Mouse (Mus musculus): ENCODE measurements around the gene Taar7b. TPM values are rescaled to one million over a fixed set of nuclear protein-coding genes. Genes with fewer than 3 reads are reported as not detected.

The Taar7b gene
- not detected in 2 replicates for polyA plus RNA-seq (2012; rRNA removed)

- H3K4me3 ChIP-seq (ENCODE audit: insufficient read depth, low read depth, low read length): no peak within 1 kb of the TSS
- H3K36me3 ChIP-seq (ENCODE audit: control insufficient read depth, insufficient read depth, low read length): no peaks in the 10 kb centered on the region
- no peaks in the 10 kb centered on the region for H3K27me3 ChIP-seq (replicated peaks; ENCODE audit: control insufficient read depth, insufficient read depth, low read length)
- no peak for DNase-seq
- 73% methylated on average over 1 of the region's 1 CpGs for WGBS
- no peak within 1 kb of the TSS for H3K27ac ChIP-seq (ENCODE audit: insufficient read depth, low read depth, low read length)
- TF ChIP-seq CTCF (conservative IDR thresholded peaks at IDR 0.05; ENCODE audit: insufficient read depth, insufficient read length, low read depth, low read length) (no peak), POLR2A (IDR thresholded peaks at IDR 0.05; ENCODE audit: low read depth, low read length) (no peak)
- H3K4me1 ChIP-seq (ENCODE audit: control insufficient read depth, insufficient read depth, low read length): no peaks in the 10 kb centered on the region
Observed at GRCm38 (mm10) chr10:23999639-24000038, at the start of gene Taar7b. Gene Taar7b, plus strand, starts transcription at chr10:23999939.

DNA sequence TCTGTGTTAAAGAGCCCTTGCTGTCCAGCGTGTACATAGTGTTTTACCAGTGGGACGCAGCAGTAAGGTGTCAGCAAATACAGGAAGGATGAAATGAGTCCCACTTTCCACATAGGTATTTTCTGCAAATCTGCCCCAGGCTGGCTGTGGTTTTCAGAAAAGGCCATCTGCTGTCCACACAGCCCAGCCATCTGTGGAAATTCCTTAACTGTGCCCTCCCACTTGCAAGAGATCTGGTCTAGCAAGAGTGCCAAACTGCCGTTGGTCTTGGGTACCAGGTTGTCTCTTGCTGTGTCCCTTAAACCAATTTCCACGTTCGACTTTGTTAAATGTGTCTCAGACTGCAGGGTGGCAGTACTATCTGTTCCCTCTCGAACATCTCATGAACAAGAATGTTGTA is 48.0 kb upstream of the Taar7b start:
- WGBS: 75% methylated on average over 6 of the region's 6 CpGs
- TF ChIP-seq CTCF (conservative IDR thresholded peaks at IDR 0.05; ENCODE audit: insufficient read depth, insufficient read length, low read depth, low read length) (no peak), POLR2A (IDR thresholded peaks at IDR 0.05; ENCODE audit: low read depth, low read length) (no peak)
- DNase-seq: no peak
- H3K4me1 ChIP-seq (ENCODE audit: control insufficient read depth, insufficient read depth, low read length): no peaks in the 10 kb centered on the region
- no peak overlapping the region for H3K4me3 ChIP-seq (ENCODE audit: insufficient read depth, low read depth, low read length)
- no peaks in the 10 kb centered on the region for H3K36me3 ChIP-seq (ENCODE audit: control insufficient read depth, insufficient read depth, low read length)
- no peak overlapping the region for H3K27ac ChIP-seq (ENCODE audit: insufficient read depth, low read depth, low read length)
- no peaks in the 10 kb centered on the region for H3K27me3 ChIP-seq (replicated peaks; ENCODE audit: control insufficient read depth, insufficient read depth, low read length)

DNA sequence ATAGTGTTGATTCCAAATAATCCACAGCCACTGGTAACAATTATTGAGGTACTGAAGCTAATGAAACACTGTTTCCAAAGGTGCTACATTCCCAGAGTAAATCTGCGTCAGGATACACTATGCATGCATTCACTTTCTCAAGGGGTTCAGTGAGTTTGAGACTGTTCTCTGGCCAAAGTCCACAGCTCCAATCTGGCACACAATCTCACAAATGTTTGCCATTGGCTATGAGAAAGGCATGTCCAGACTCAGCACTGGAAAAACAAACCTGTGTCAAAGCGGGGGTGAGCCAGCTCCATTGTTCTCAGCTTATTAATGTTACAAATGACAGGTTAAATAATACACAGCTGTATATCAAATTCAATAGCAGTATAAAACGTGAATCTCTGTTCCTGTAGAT is 40.7 kb upstream of the Taar7b start:
- DNase-seq: peak; percentile 82
- 20% methylated on average over 3 of the region's 3 CpGs for WGBS

GRCm38 (mm10) chr10:23960444-23960915 is 39.3 kb upstream of the Taar7b start, which contains the start of gene Taar4:
Gene Taar4, plus strand, starts transcription at chr10:23960494.
- no peak within 1 kb of the TSS for H3K27ac ChIP-seq (ENCODE audit: insufficient read depth, low read depth, low read length)
- WGBS: 94% methylated on average over 13 of the region's 13 CpGs

More for the DNA sequence above, 40.7 kb upstream of the Taar7b start:
- TF ChIP-seq CTCF (conservative IDR thresholded peaks at IDR 0.05; ENCODE audit: insufficient read depth, insufficient read length, low read depth, low read length) (no peak), POLR2A (IDR thresholded peaks at IDR 0.05; ENCODE audit: low read depth, low read length) (no peak)
- H3K27me3 ChIP-seq (replicated peaks; ENCODE audit: control insufficient read depth, insufficient read depth, low read length): no peaks in the 10 kb centered on the region
- H3K36me3 ChIP-seq (ENCODE audit: control insufficient read depth, insufficient read depth, low read length): no peaks in the 10 kb centered on the region
- no peak overlapping the region for H3K4me3 ChIP-seq (ENCODE audit: insufficient read depth, low read depth, low read length)
- no peak overlapping the region for H3K27ac ChIP-seq (ENCODE audit: insufficient read depth, low read depth, low read length)
- H3K4me1 ChIP-seq (ENCODE audit: control insufficient read depth, insufficient read depth, low read length): no peaks in the 10 kb centered on the region

GRCm38 (mm10) chr10:23963444-23963843 is 36.3 kb upstream of the Taar7b start:
- H3K27me3 ChIP-seq (replicated peaks; ENCODE audit: control insufficient read depth, insufficient read depth, low read length): no peaks in the 10 kb centered on the region
- no peaks in the 10 kb centered on the region for H3K36me3 ChIP-seq (ENCODE audit: control insufficient read depth, insufficient read depth, low read length)
- 35% methylated on average over 3 of the region's 3 CpGs for WGBS
- no peaks in the 10 kb centered on the region for H3K4me1 ChIP-seq (ENCODE audit: control insufficient read depth, insufficient read depth, low read length)
- TF ChIP-seq POLR2A (IDR thresholded peaks at IDR 0.05; ENCODE audit: low read depth, low read length): no peak
- no peak for TF ChIP-seq CTCF (conservative IDR thresholded peaks at IDR 0.05; ENCODE audit: insufficient read depth, insufficient read length, low read depth, low read length)
- DNase-seq: no peak
- H3K27ac ChIP-seq (ENCODE audit: insufficient read depth, low read depth, low read length): no peak overlapping the region
- no peak overlapping the region for H3K4me3 ChIP-seq (ENCODE audit: insufficient read depth, low read depth, low read length)

More at GRCm38 (mm10) chr10:23960444-23960915, 39.3 kb upstream of the Taar7b start, which contains the start of gene Taar4:
- Histone ChIP-seq H3K27me3 (replicated peaks; ENCODE audit: control insufficient read depth, insufficient read depth, low read length) (no peaks in the 10 kb centered on the region), H3K4me1 (ENCODE audit: control insufficient read depth, insufficient read depth, low read length) (no peaks in the 10 kb centered on the region), H3K4me3 (ENCODE audit: insufficient read depth, low read depth, low read length) (no peak within 1 kb of the TSS), H3K36me3 (ENCODE audit: control insufficient read depth, insufficient read depth, low read length) (no peaks in the 10 kb centered on the region)
- DNase-seq: no peak
- TF ChIP-seq CTCF (conservative IDR thresholded peaks at IDR 0.05; ENCODE audit: insufficient read depth, insufficient read length, low read depth, low read length) (no peak), POLR2A (IDR thresholded peaks at IDR 0.05; ENCODE audit: low read depth, low read length) (no peak)

DNA sequence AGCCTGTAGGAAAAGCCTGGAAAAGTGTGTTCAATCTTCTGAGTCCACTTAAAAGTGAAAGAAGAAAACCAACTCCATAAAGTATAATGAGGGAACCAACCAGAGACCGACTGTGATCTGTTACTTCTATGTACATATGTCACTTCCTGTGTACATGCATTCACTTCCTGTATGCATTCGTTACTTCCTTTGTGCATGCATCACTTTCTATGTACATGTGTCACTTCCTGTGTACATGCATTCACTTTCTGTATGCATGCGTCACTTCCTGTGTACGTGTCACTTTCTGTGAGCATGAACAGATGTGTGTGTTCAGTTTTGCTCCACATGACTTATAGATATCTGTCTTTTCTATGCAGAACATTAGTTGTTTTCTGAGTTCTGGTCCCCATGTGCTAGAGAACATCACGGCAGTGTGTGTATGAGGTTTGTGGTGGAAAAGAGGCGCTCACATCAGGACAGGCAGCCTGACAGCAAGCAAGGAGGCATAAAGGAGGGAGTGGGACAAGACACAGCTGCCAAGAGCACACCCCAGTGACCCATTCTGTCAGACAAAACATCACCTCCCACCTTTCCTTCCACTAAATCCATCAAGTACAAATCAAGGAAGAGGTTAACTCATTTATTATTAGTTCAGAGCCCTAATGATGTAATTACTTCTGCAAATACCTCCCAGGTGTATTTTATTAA is 34.7 kb upstream of the Taar7b start:
- TF ChIP-seq POLR2A (IDR thresholded peaks at IDR 0.05; ENCODE audit: low read depth, low read length) (no peak), CTCF (conservative IDR thresholded peaks at IDR 0.05; ENCODE audit: insufficient read depth, insufficient read length, low read depth, low read length) (no peak)

GRCm38 (mm10) chr10:23970656-23971165 is 29.0 kb upstream of the Taar7b start, which contains the start of gene Taar5:
Gene Taar5, plus strand, starts transcription at chr10:23970706.
- no peak for TF ChIP-seq POLR2A (IDR thresholded peaks at IDR 0.05; ENCODE audit: low read depth, low read length)
- no peak for TF ChIP-seq CTCF (conservative IDR thresholded peaks at IDR 0.05; ENCODE audit: insufficient read depth, insufficient read length, low read depth, low read length)
- DNase-seq: no peak
- WGBS: 90% methylated on average over 11 of the region's 11 CpGs

More for the DNA sequence above, 34.7 kb upstream of the Taar7b start:
- no peak overlapping the region for H3K27ac ChIP-seq (ENCODE audit: insufficient read depth, low read depth, low read length)
- H3K4me3 ChIP-seq (ENCODE audit: insufficient read depth, low read depth, low read length): no peak overlapping the region
- no peak for DNase-seq
- no peaks in the 10 kb centered on the region for H3K36me3 ChIP-seq (ENCODE audit: control insufficient read depth, insufficient read depth, low read length)
- H3K4me1 ChIP-seq (ENCODE audit: control insufficient read depth, insufficient read depth, low read length): no peaks in the 10 kb centered on the region
- 74% methylated on average over 6 of the region's 6 CpGs for WGBS
- H3K27me3 ChIP-seq (replicated peaks; ENCODE audit: control insufficient read depth, insufficient read depth, low read length): no peaks in the 10 kb centered on the region

More at GRCm38 (mm10) chr10:23970656-23971165, 29.0 kb upstream of the Taar7b start, which contains the start of gene Taar5:
- H3K27me3 ChIP-seq (replicated peaks; ENCODE audit: control insufficient read depth, insufficient read depth, low read length): no peaks in the 10 kb centered on the region
- H3K4me3 ChIP-seq (ENCODE audit: insufficient read depth, low read depth, low read length): no peak within 1 kb of the TSS
- no peaks in the 10 kb centered on the region for H3K36me3 ChIP-seq (ENCODE audit: control insufficient read depth, insufficient read depth, low read length)
- no peak within 1 kb of the TSS for H3K27ac ChIP-seq (ENCODE audit: insufficient read depth, low read depth, low read length)
- no peaks in the 10 kb centered on the region for H3K4me1 ChIP-seq (ENCODE audit: control insufficient read depth, insufficient read depth, low read length)

Measured in kidney, adult 2 months (tissue).